Mouse (Mus musculus) brain, embryonic 14.5 days (tissue): ENCODE results near the gene Rgs17. TPM values are rescaled to one million over a fixed set of nuclear protein-coding genes. Genes with fewer than 3 reads are reported as not detected.
A peak's percentile ranks its signal among the peaks of the same experiment; 100 is the strongest.

Experiments
- DNase-seq: peaks from one replicate; pipeline ENCODE4 v3.0.0-alpha.2; 2011; ENCODE audit warnings: low read depth
- CTCF ChIP-seq: fragments of 200-500 bp; IDR thresholded peaks from 2 replicates; pipeline ENCODE4 v1.5.1; 2012; ENCODE audit warnings: inconsistent platforms, mild to moderate bottlenecking, moderate library complexity, borderline replicate concordance; ENCODE audit not compliant: insufficient read depth, insufficient read length; ENCODE audit errors: extremely low read depth
- POLR2A ChIP-seq: fragments of 200-500 bp; IDR thresholded peaks from 2 replicates; pipeline ENCODE4 v1.6.1; 2012; ENCODE audit warnings: mild to moderate bottlenecking, inconsistent platforms, borderline replicate concordance; ENCODE audit not compliant: poor library complexity, insufficient read depth, insufficient read length, severe bottlenecking; ENCODE audit errors: extremely low read depth
- polyA plus RNA-seq: library from polyadenylated mRNA; depleted of rRNA; stranded (reverse); fragments of >200 nt; gene quantifications from 2 replicates; pipeline ENCODE4 v1.2.3, GENCODE M21; 2012; rRNA removed

The Rgs17 gene
- polyA plus RNA-seq, 1 experiment, result 11.1 TPM

GRCm38 (mm10) chr10:5802866-5803265 is 119.3 kb downstream of the Rgs17 start:
- TF ChIP-seq POLR2A (no peak), CTCF (no peak)
- DNase-seq, result no peak

GRCm38 (mm10) chr10:5800490-5800889 is 121.7 kb downstream of the Rgs17 start:
- TF ChIP-seq CTCF (no peak), POLR2A (no peak)

DNA sequence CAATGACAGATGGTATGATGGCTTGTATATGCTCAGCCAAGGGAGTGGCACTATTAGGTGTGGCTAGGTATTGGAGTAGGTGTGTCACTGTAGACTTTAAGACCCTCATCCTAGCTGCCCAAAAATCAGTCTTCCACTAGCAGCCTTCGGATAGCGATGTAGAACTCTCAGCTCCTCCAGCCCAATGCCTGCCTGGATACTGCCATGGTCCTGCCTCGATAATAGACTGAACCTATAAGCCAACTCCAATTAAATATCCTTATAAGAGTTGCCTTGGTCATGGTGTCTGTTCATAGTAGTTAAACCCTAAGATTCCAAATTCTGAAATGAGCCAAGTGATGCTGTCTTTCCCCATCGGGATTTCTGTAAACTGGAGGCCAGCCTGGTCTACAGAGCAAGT is 124.1 kb downstream of the Rgs17 start:
- no peak for DNase-seq

More at GRCm38 (mm10) chr10:5800490-5800889, 121.7 kb downstream of the Rgs17 start:
- peak; percentile 44 for DNase-seq

DNA sequence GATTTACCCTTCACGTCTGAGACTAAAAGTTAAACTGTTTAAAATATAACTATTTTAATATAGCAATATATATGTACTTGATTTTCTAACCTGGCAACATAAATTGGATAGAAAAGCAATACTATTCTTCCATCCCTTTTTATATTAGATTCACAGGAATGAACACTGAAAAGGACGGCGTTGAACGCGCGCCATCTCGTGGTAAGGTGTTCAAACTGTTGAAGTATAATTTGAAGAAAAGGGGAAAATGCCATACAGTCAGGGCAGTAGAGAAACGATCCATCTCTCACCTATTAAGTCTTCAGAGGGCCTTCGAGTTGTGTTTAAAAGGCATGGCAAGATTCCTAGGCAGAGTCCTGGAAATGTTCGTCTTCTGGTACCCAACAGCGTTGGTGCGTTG is 131.5 kb downstream of the Rgs17 start:
- peak; percentile 77 for DNase-seq
- peak; percentile 76 for TF ChIP-seq CTCF
- no peak for TF ChIP-seq POLR2A

More for the DNA sequence above, 124.1 kb downstream of the Rgs17 start:
- TF ChIP-seq CTCF, result no peak
- TF ChIP-seq POLR2A, result no peak

DNA sequence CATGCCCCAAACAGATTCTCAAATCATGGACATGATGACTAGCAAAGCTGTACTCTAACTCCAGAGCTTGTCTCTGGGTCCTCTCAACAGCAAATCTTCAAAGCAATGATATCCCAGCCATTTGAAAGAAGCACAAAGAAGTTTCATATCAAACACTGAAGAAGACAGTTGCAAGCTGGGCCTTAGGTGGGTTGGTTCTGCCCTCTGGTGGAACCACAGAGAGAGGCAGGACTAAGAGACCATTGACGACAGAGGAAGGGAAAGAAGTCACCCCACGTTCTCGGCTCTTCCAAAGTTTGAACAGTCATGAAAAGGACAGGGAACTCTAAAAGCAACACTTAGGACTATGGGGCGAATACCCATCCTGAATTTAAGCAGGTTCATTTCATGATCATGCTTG is 135.3 kb downstream of the Rgs17 start:
- TF ChIP-seq POLR2A (no peak), CTCF (peak; percentile 70; the same call in 1 of the 2 replicates)
- peak; percentile 52 for DNase-seq

Other genes with a start within 250 kb of the Rgs17 start
- 14.9 and 19.4 TPM in 2 replicates for gene Fbxo5, start 116.8 kb downstream of the Rgs17 start, polyA plus RNA-seq
- gene Mtrf1l, start 98.5 kb downstream of the Rgs17 start, polyA plus RNA-seq, result 3.0 and 5.6 TPM in 2 replicates